8 mouse cellular contexts compared by ENCODE assay signal in the genomic region with DNA sequence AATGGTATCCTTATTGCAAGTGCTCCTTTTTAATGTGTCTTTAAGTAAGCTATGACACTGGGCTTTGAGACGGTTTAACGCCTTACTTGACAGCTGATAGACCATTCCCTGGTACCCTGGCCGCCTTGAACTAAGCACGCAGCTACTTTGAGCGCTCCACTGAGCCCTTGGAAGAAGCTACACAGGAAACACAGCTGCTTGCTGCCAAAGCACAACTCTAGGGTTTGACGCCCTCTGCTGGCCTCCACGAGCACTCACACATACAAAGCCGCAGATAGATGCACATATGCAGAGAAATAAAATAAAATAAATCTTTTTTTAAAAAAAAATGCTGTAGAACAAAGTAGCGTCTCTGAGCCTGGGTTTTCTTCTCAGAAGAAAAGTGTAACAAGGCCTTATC. TPM values are rescaled to one million over a fixed set of nuclear protein-coding genes. Genes with fewer than 3 reads are reported as not detected.
DNase-seq lines count a peak whose midpoint lies in the region; ATAC-seq and TF ChIP-seq lines count a peak whose summit lies in the region.

No protein-coding gene starts in this region.

- H3K27ac ChIP-seq in heart, embryonic 13.5 days (replicated peaks): no peak overlapping the region
- H3K27ac ChIP-seq in intestine, postnatal 0 days (ENCODE audit: low read depth, low read length): no peak overlapping the region
- H3K27ac ChIP-seq in olfactory bulb, adult 2 months (ENCODE audit: insufficient read depth, low read depth, low read length): no peak overlapping the region

- DNase-seq in heart, postnatal 4 days: no peak
- peak; percentile 79 for DNase-seq in embryo, embryonic 11 days
- no peak for DNase-seq in Muller cell, postnatal 12 days (ENCODE audit: inconsistent ontology term)
- no peak for DNase-seq in layer of hippocampus, adult 11-12 months (ENCODE audit: low spot score)

- peaks cover 13% of the 10 kb centered on the region; the same call in 1 of the 2 replicates for H3K4me1 ChIP-seq in heart, embryonic 13.5 days
- H3K4me1 ChIP-seq in E14TG2a.4 (replicated peaks; ENCODE audit: low read depth, low read length): peaks cover 68% of the 10 kb centered on the region
- H3K4me1 ChIP-seq in intestine, postnatal 0 days (replicated peaks; ENCODE audit: control insufficient read depth, insufficient read depth, low read length): no peaks in the 10 kb centered on the region
- peaks cover 11% of the 10 kb centered on the region for H3K4me1 ChIP-seq in olfactory bulb, adult 2 months (ENCODE audit: control insufficient read depth, insufficient read depth, low read length)

- TF ChIP-seq CTCF in E14TG2a.4 (conservative IDR thresholded peaks at IDR 0.05; ENCODE audit: low read length): peak; percentile 72
- peak; percentile 64 for TF ChIP-seq CTCF in intestine, postnatal 0 days (IDR thresholded peaks at IDR 0.05; ENCODE audit: low read depth)
- TF ChIP-seq CTCF in olfactory bulb, adult 2 months (IDR thresholded peaks at IDR 0.05; ENCODE audit: insufficient read depth, low read depth, low read length): no peak

- H3K9me3 ChIP-seq in heart, embryonic 13.5 days: no peaks in the 10 kb centered on the region
- H3K9me3 ChIP-seq in E14TG2a.4 (ENCODE audit: low read length): 0 out of 2 replicates have a peak, but pooled peaks cover 3% of the 10 kb centered on the region
- H3K9me3 ChIP-seq in intestine, postnatal 0 days (ENCODE audit: control insufficient read depth): no peaks in the 10 kb centered on the region

- H3K4me2 ChIP-seq in heart, embryonic 13.5 days: peak overlapping the region; percentile 58
- H3K4me2 ChIP-seq in intestine, postnatal 0 days (replicated peaks; ENCODE audit: low read depth): peak overlapping the region; percentile 37; the same call in 1 of the 2 replicates

- H3K36me3 ChIP-seq in heart, embryonic 13.5 days: no peaks in the 10 kb centered on the region
- peaks cover 8% of the 10 kb centered on the region for H3K36me3 ChIP-seq in E14TG2a.4 (ENCODE audit: insufficient read depth, low read length)
- H3K36me3 ChIP-seq in intestine, postnatal 0 days (ENCODE audit: control insufficient read depth, insufficient read depth): no peaks in the 10 kb centered on the region

- peaks cover 19% of the 10 kb centered on the region for H3K27me3 ChIP-seq in heart, embryonic 13.5 days (replicated peaks)
- no peaks in the 10 kb centered on the region for H3K27me3 ChIP-seq in E14TG2a.4 (ENCODE audit: insufficient read depth, low read length)
- no peaks in the 10 kb centered on the region for H3K27me3 ChIP-seq in intestine, postnatal 0 days (replicated peaks; ENCODE audit: control insufficient read depth, insufficient read depth, low read length)

- no peak overlapping the region for H3K9ac ChIP-seq in heart, embryonic 13.5 days
- no peak overlapping the region for H3K9ac ChIP-seq in intestine, postnatal 0 days (ENCODE audit: low read depth, low read length)

- peak overlapping the region; percentile 24; the same call in 1 of the 2 replicates for H3K4me3 ChIP-seq in heart, embryonic 13.5 days
- peak overlapping the region; percentile 78 for H3K4me3 ChIP-seq in E14TG2a.4 (replicated peaks; ENCODE audit: low read length)
- H3K4me3 ChIP-seq in intestine, postnatal 0 days (ENCODE audit: low read depth, low read length): no peak overlapping the region
- peak overlapping the region; percentile 28; the same call in 1 of the 2 replicates for H3K4me3 ChIP-seq in olfactory bulb, adult 2 months (ENCODE audit: insufficient read depth, low read depth, low read length)

- 20% methylated on average over 9 of the region's 9 CpGs for WGBS in heart, embryonic 13.5 days
- WGBS in intestine, postnatal 0 days: 32% methylated on average over 9 of the region's 9 CpGs
- 19% methylated on average over 9 of the region's 9 CpGs for WGBS in olfactory bulb, adult 2 months

- ATAC-seq in heart, embryonic 13.5 days (ENCODE audit: extremely low read depth, insufficient number of reproducible peaks, low FRiP score, low TSS enrichment): no peak
- no peak for ATAC-seq in intestine, postnatal 0 days

- TF ChIP-seq POLR2A in olfactory bulb, adult 2 months (IDR thresholded peaks at IDR 0.05; ENCODE audit: insufficient read depth, low read depth, low read length): no peak

RNA-seq across cellular contexts. Expression of a gene that starts 4.0 kb away (rescaled TPM):
- 2.1 and 3.1 TPM in 2 replicates for polyA plus RNA-seq in heart, embryonic 13.5 days (2015; fragmentation: Nextera tagmentation; extraction: Ambion mirVana)
- total RNA-seq in heart, postnatal 4 days (2021): 1 to 10 TPM; 7.9 to 8.6 TPM
- polyA plus RNA-seq in intestine, postnatal 0 days (2015; fragmentation: Nextera tagmentation; extraction: Ambion mirVana): 0.22 and 0.39 TPM in 2 replicates
- not detected in 2 replicates for polyA plus RNA-seq in olfactory bulb, adult 2 months (2012; ENCODE audit: insufficient read depth, insufficient read length, low replicate concordance, missing spikeins)

RNA-seq across cellular contexts. Expression of a gene that starts 14.5 kb away (rescaled TPM):
- not detected in 2 replicates for polyA plus RNA-seq in heart, embryonic 13.5 days (2015; fragmentation: Nextera tagmentation; extraction: Ambion mirVana)
- not detected for total RNA-seq in heart, postnatal 4 days (2021)
- polyA plus RNA-seq in intestine, postnatal 0 days (2015; fragmentation: Nextera tagmentation; extraction: Ambion mirVana): not detected in 2 replicates
- polyA plus RNA-seq in olfactory bulb, adult 2 months (2012; ENCODE audit: insufficient read depth, insufficient read length, low replicate concordance, missing spikeins): not detected in 2 replicates

RNA-seq across cellular contexts. Expression of a gene that starts 18.5 kb away (rescaled TPM):
- 0.25 TPM in 1 of 2 replicates, not detected in the other for polyA plus RNA-seq in heart, embryonic 13.5 days (2015; fragmentation: Nextera tagmentation; extraction: Ambion mirVana)
- under 1 TPM; 0.36 to 0.59 TPM for total RNA-seq in heart, postnatal 4 days (2021)
- polyA plus RNA-seq in intestine, postnatal 0 days (2015; fragmentation: Nextera tagmentation; extraction: Ambion mirVana): 0.30 and 0.52 TPM in 2 replicates
- polyA plus RNA-seq in olfactory bulb, adult 2 months (2012; ENCODE audit: insufficient read depth, insufficient read length, low replicate concordance, missing spikeins): not detected in 2 replicates

RNA-seq across cellular contexts. Expression of a gene that starts 54.5 kb away (rescaled TPM):
- 2.7 and 3.8 TPM in 2 replicates for polyA plus RNA-seq in heart, embryonic 13.5 days (2015; fragmentation: Nextera tagmentation; extraction: Ambion mirVana)
- 1 to 10 TPM; 7.5 to 9.3 TPM for total RNA-seq in heart, postnatal 4 days (2021)
- polyA plus RNA-seq in intestine, postnatal 0 days (2015; fragmentation: Nextera tagmentation; extraction: Ambion mirVana): 3.5 and 3.6 TPM in 2 replicates
- polyA plus RNA-seq in olfactory bulb, adult 2 months (2012; ENCODE audit: insufficient read depth, insufficient read length, low replicate concordance, missing spikeins): not detected in 2 replicates
